12 mouse cellular contexts compared by ENCODE assay signal in the genomic region with DNA sequence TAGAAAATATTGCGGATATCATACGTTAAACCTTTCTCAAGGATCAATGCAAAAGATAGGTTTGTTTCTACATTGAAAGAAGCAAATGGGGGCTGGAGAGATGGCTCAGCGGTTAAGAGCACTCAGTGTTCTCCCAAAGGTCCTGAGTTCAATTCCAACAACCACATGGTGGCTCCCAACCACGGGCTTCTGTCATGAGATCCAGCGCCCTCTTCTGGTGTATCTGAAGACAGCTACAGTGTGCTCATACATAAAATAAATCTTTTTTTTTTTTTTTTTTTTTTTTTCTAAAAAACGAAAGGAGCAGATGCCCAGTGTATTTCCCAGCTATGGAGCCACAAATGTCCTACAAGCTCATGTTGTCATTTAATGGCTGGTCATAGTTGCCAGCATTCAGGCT. TPM values are rescaled to one million over a fixed set of nuclear protein-coding genes. Genes with fewer than 3 reads are reported as not detected.
DNase-seq lines count a peak whose midpoint lies in the region; ATAC-seq and TF ChIP-seq lines count a peak whose summit lies in the region.
"Had no signal": no experiment of that assay in that cellular context is flagged by ENCODE, and none has a peak within 500 bp of the region (broad histone marks: within the 10 kb centered on the region; RNA-seq: fewer than 3 reads in every experiment).

No protein-coding gene starts in this region.

- H3K36me3 ChIP-seq in liver, postnatal 0 days (replicated peaks; ENCODE audit: insufficient read depth, low read length) = peaks cover 52% of the 10 kb centered on the region

- peak; percentile 59 for ATAC-seq in activated CD4-positive, CD25-positive, alpha-beta regulatory T cell, adult 4 months
- ATAC-seq in liver, postnatal 0 days = no peak
- no peak for ATAC-seq in monocyte, adult 5-6 weeks (replicated peaks; ENCODE audit: insufficient number of reproducible peaks, low FRiP score, low TSS enrichment, poor library complexity, severe bottlenecking)

- no peaks in the 10 kb centered on the region for H3K27me3 ChIP-seq in liver, postnatal 0 days (ENCODE audit: insufficient read depth, low read length)
- H3K27me3 ChIP-seq: hindbrain, embryonic 13.5 days had no signal

- no peak overlapping the region for H3K4me2 ChIP-seq in liver, postnatal 0 days (ENCODE audit: low read depth, low read length)
- H3K4me2 ChIP-seq: hindbrain, embryonic 13.5 days had no signal

- no peak overlapping the region for H3K27ac ChIP-seq in liver, postnatal 0 days (ENCODE audit: low read depth)
- H3K27ac ChIP-seq: hindbrain, embryonic 13.5 days had no signal

- no peak for TF ChIP-seq POLR2A in lung, adult 2 months (IDR thresholded peaks at IDR 0.05; ENCODE audit: borderline replicate concordance, extremely low read depth, low read depth, low read length)

- peak; percentile 47 for DNase-seq in embryo, embryonic 10 days (ENCODE audit: low spot score)
- no peak for DNase-seq in embryo, embryonic 9.5 days (ENCODE audit: extremely low spot score)
- no peak for DNase-seq in lung, adult 2 months
- no peak for DNase-seq in lung, postnatal 4 days
- peak; percentile 17 for DNase-seq in liver, postnatal 0 days
- no peak for DNase-seq in thymus, postnatal 36 days
- DNase-seq: adrenal gland, postnatal 10 days had no signal

- no peak for TF ChIP-seq EP300 in liver, postnatal 0 days (IDR thresholded peaks at IDR 0.05; ENCODE audit: low read depth)

- TF ChIP-seq CTCF in lung, adult 2 months (IDR thresholded peaks at IDR 0.05; ENCODE audit: insufficient read depth, low read length) = 0 out of 2 replicates have a peak, but pooled peaks have one; percentile 6
- peak; percentile 56 for TF ChIP-seq CTCF in liver, postnatal 0 days (IDR thresholded peaks at IDR 0.05; ENCODE audit: low read depth)

- no peaks in the 10 kb centered on the region for H3K4me1 ChIP-seq in lung, adult 2 months (ENCODE audit: control insufficient read depth, insufficient read depth, low read length)
- no peaks in the 10 kb centered on the region for H3K4me1 ChIP-seq in liver, postnatal 0 days (ENCODE audit: insufficient read depth)
- H3K4me1 ChIP-seq: hindbrain, embryonic 13.5 days had no signal

- H3K4me3 ChIP-seq in lung, adult 2 months (replicated peaks; ENCODE audit: extremely low read depth, low read depth, low read length) = no peak overlapping the region
- H3K4me3 ChIP-seq in liver, postnatal 0 days (ENCODE audit: low read depth, low read length) = no peak overlapping the region
- H3K4me3 ChIP-seq: hindbrain, embryonic 13.5 days had no signal

- H3K9me3 ChIP-seq in liver, postnatal 0 days (ENCODE audit: low read length) = no peaks in the 10 kb centered on the region
- H3K9me3 ChIP-seq: hindbrain, embryonic 13.5 days had no signal

- H3K9ac ChIP-seq in liver, postnatal 0 days (replicated peaks) = no peak overlapping the region
- H3K9ac ChIP-seq: hindbrain, embryonic 13.5 days had no signal

- 67% methylated on average over 6 of the region's 6 CpGs for WGBS in lung, adult 2 months
- 61% methylated on average over 6 of the region's 6 CpGs for WGBS in liver, postnatal 0 days (ENCODE audit: insufficient replicate concordance)

RNA-seq across cellular contexts. Expression of gene Tert, which starts 6.1 kb away (rescaled TPM):
- polyA plus RNA-seq in lung, adult 2 months (2012; rRNA removed) = 1.5 and 2.4 TPM in 2 replicates
- polyA plus RNA-seq in activated CD4-positive, CD25-positive, alpha-beta regulatory T cell, adult 4 months (2017; shearing (Covaris generic)) = 1 to 10 TPM; 2.4 to 2.8 TPM
- 0.21 and 0.29 TPM in 2 replicates for polyA plus RNA-seq in liver, postnatal 0 days (2015; fragmentation: Nextera tagmentation; extraction: Ambion mirVana)
- 0.10 to 4.3 TPM (median 0.49 TPM) in 3 replicates for total RNA-seq in monocyte, adult 5-6 weeks (2017)

RNA-seq across cellular contexts. Expression of gene Clptm1l, which starts 16.8 kb away (rescaled TPM):
- 104 and 115 TPM in 2 replicates for polyA plus RNA-seq in lung, adult 2 months (2012; rRNA removed)
- polyA plus RNA-seq in activated CD4-positive, CD25-positive, alpha-beta regulatory T cell, adult 4 months (2017; shearing (Covaris generic)) = 10 to 100 TPM; 30.6 to 33.6 TPM
- 49.2 and 54.3 TPM in 2 replicates for polyA plus RNA-seq in liver, postnatal 0 days (2015; fragmentation: Nextera tagmentation; extraction: Ambion mirVana)
- total RNA-seq in monocyte, adult 5-6 weeks (2017) = 89.5 to 116 TPM (median 100 TPM) in 3 replicates

RNA-seq across cellular contexts. Expression of gene Slc6a18, which starts 57.2 kb away (rescaled TPM):
- 0.10 TPM in 1 of 2 replicates, not detected in the other for polyA plus RNA-seq in lung, adult 2 months (2012; rRNA removed)
- not detected for polyA plus RNA-seq in activated CD4-positive, CD25-positive, alpha-beta regulatory T cell, adult 4 months (2017; shearing (Covaris generic))
- polyA plus RNA-seq in liver, postnatal 0 days (2015; fragmentation: Nextera tagmentation; extraction: Ambion mirVana) = not detected in 2 replicates
- not detected in 3 replicates for total RNA-seq in monocyte, adult 5-6 weeks (2017)
- total RNA-seq: adrenal gland, postnatal 10 days; layer of hippocampus, postnatal 10 days had no signal
- polyA plus RNA-seq: hindbrain, embryonic 13.5 days; neural tube, embryonic 11.5 days had no signal

Comparison
In these comparisons a context has a peak if more than half of its experiments do, and no peak if none do; other contexts are left out.
1. DNase-seq: peak in embryo, embryonic 10 days (single experiment) and liver, postnatal 0 days (single experiment); none in embryo, embryonic 9.5 days (single experiment), lung, adult 2 months (single experiment), lung, postnatal 4 days (0 of 2) and thymus, postnatal 36 days (0 of 2).